Mouse (Mus musculus) neutrophil, adult 5-6 weeks (primary cell): ENCODE measurements around the gene Meis3. TPM values are rescaled to one million over a fixed set of nuclear protein-coding genes. Genes with fewer than 3 reads are reported as not detected.

Source experiments
- ATAC-seq: fragments of 151-379, 151-347 bp; 2 replicates; pipeline ENCODE4 v1.8.0; 2017; ENCODE audit warnings: mild to moderate bottlenecking, moderate TSS enrichment; ENCODE audit not compliant: insufficient number of reproducible peaks, poor library complexity, low FRiP score, severe bottlenecking; ENCODE audit errors: extremely low read depth
- total RNA-seq: library from RNA; stranded (forward); fragments of 200-1000 nt; gene quantifications from 2 replicates; pipeline ENCODE4 v1.2.3, GENCODE M21; 2017

Meis3 gene
- 2.5 and 4.5 TPM in 2 replicates for total RNA-seq

GRCm38 (mm10) chr7:16174597-16175541 lies at the start of gene Meis3:
Meis3 (plus strand) TSS chr7:16175090.
- ATAC-seq, result peak; percentile 15; the same call in 1 of the 2 replicates

GRCm38 (mm10) chr7:16125829-16126228 lies 49.1 kb upstream of the Meis3 start:
- no peak for ATAC-seq

- no peak for ATAC-seq
These were observed 46.5 kb upstream of the Meis3 start for GRCm38 (mm10) chr7:16128344-16128743.

GRCm38 (mm10) chr7:16128899-16129298 lies 46.0 kb upstream of the Meis3 start:
- ATAC-seq, result no peak

- ATAC-seq, result no peak; the same call in 1 of the 2 replicates
These were observed 45.5 kb upstream of the Meis3 start, which contains the start of gene Slc8a2 for GRCm38 (mm10) chr7:16129421-16129845. Slc8a2 (plus strand) TSS chr7:16129826.

- no peak for ATAC-seq
These were observed 44.8 kb upstream of the Meis3 start for GRCm38 (mm10) chr7:16129846-16130691.

GRCm38 (mm10) chr7:16130956-16131634 lies 43.8 kb upstream of the Meis3 start:
- ATAC-seq, result no peak

- no peak for ATAC-seq
These were observed 42.7 kb upstream of the Meis3 start for GRCm38 (mm10) chr7:16132161-16132581.

- no peak for ATAC-seq
These were observed 42.0 kb upstream of the Meis3 start for GRCm38 (mm10) chr7:16132926-16133325.

- no peak for ATAC-seq
These were observed 41.2 kb upstream of the Meis3 start for GRCm38 (mm10) chr7:16133691-16134090.

GRCm38 (mm10) chr7:16134951-16135392 lies 39.9 kb upstream of the Meis3 start:
- ATAC-seq, result no peak

GRCm38 (mm10) chr7:16146489-16147410 lies 28.1 kb upstream of the Meis3 start:
- no peak for ATAC-seq

- no peak for ATAC-seq
These were observed 27.2 kb upstream of the Meis3 start for GRCm38 (mm10) chr7:16147643-16148042.

- ATAC-seq, result no peak
These were observed 25.6 kb upstream of the Meis3 start for GRCm38 (mm10) chr7:16149241-16149640.

GRCm38 (mm10) chr7:16150191-16151145 lies 24.4 kb upstream of the Meis3 start:
- ATAC-seq, result no peak

- peak; percentile 71; the same call in 1 of the 2 replicates for ATAC-seq
These were observed 21.4 kb upstream of the Meis3 start for GRCm38 (mm10) chr7:16153522-16153921.
